Mouse (Mus musculus): ENCODE data around the gene Gm10260. TPM values are rescaled to one million over a fixed set of nuclear protein-coding genes. Genes with fewer than 3 reads are reported as not detected.

Gene Gm10260
- polyA plus RNA-seq, 1 experiment from 2014 or later, result 3.4 TPM

GRCm38 (mm10) chr13:97734760-97735159, 25.7 kb downstream of the Gm10260 start:
- Histone ChIP-seq H3K9me3 (replicated peaks) (no peaks in the 10 kb centered on the region), H3K36me3 (no peaks in the 10 kb centered on the region), H3K27ac (no peak overlapping the region), H3K9ac (no peak overlapping the region), H3K27me3 (no peaks in the 10 kb centered on the region), H3K4me2 (no peak overlapping the region), H3K4me3 (replicated peaks) (no peak overlapping the region), H3K4me1 (no peaks in the 10 kb centered on the region)
- no peak for ATAC-seq (replicated peaks; ENCODE audit: low FRiP score)
- 92% methylated on average over 3 of the region's 3 CpGs for WGBS

GRCm38 (mm10) chr13:97725160-97725825, 35.1 kb downstream of the Gm10260 start:
- H3K36me3 ChIP-seq, result no peaks in the 10 kb centered on the region
- H3K9ac ChIP-seq, result no peak overlapping the region
- H3K9me3 ChIP-seq (replicated peaks), result no peaks in the 10 kb centered on the region
- ATAC-seq (replicated peaks; ENCODE audit: low FRiP score), result no peak
- no peak overlapping the region for H3K27ac ChIP-seq
- H3K27me3 ChIP-seq, result no peaks in the 10 kb centered on the region
- H3K4me1 ChIP-seq, result no peaks in the 10 kb centered on the region
- H3K4me3 ChIP-seq (replicated peaks), result no peak overlapping the region
- no peak overlapping the region for H3K4me2 ChIP-seq
- 72% methylated on average over 11 of the region's 11 CpGs for WGBS

- no peaks in the 10 kb centered on the region for H3K4me1 ChIP-seq
- H3K27ac ChIP-seq, result no peak overlapping the region
- H3K36me3 ChIP-seq, result no peaks in the 10 kb centered on the region
- WGBS, result 78% methylated on average over 6 of the region's 6 CpGs
- H3K4me2 ChIP-seq, result no peak overlapping the region
- H3K9ac ChIP-seq, result no peak overlapping the region
- no peak for ATAC-seq (replicated peaks; ENCODE audit: low FRiP score)
- H3K27me3 ChIP-seq, result no peaks in the 10 kb centered on the region
- no peaks in the 10 kb centered on the region for H3K9me3 ChIP-seq (replicated peaks)
- no peak overlapping the region for H3K4me3 ChIP-seq (replicated peaks)
These were observed 35.9 kb downstream of the Gm10260 start for GRCm38 (mm10) chr13:97724551-97724950.

GRCm38 (mm10) chr13:97712506-97713275, 47.7 kb downstream of the Gm10260 start:
- Histone ChIP-seq H3K9ac (no peak overlapping the region), H3K4me1 (no peaks in the 10 kb centered on the region), H3K4me3 (replicated peaks) (no peak overlapping the region), H3K4me2 (no peak overlapping the region), H3K27me3 (no peaks in the 10 kb centered on the region), H3K27ac (no peak overlapping the region), H3K36me3 (no peaks in the 10 kb centered on the region), H3K9me3 (replicated peaks) (no peaks in the 10 kb centered on the region)
- WGBS, result 61% methylated on average over 8 of the region's 8 CpGs
- no peak for ATAC-seq (replicated peaks; ENCODE audit: low FRiP score)

GRCm38 (mm10) chr13:97711510-97711909, 48.9 kb downstream of the Gm10260 start:
- no peak overlapping the region for H3K4me3 ChIP-seq (replicated peaks)
- no peaks in the 10 kb centered on the region for H3K4me1 ChIP-seq
- no peaks in the 10 kb centered on the region for H3K9me3 ChIP-seq (replicated peaks)
- H3K36me3 ChIP-seq, result no peaks in the 10 kb centered on the region
- H3K4me2 ChIP-seq, result no peak overlapping the region
- H3K9ac ChIP-seq, result no peak overlapping the region
- WGBS, result 88% methylated on average over 2 of the region's 2 CpGs
- ATAC-seq (replicated peaks; ENCODE audit: low FRiP score), result no peak
- no peaks in the 10 kb centered on the region for H3K27me3 ChIP-seq
- no peak overlapping the region for H3K27ac ChIP-seq

All from kidney, embryonic 15.5 days (tissue).